Mouse (Mus musculus) inflammation-experienced regulatory T-cells, adult 6 months (primary cell): ENCODE data around the gene Fzd4. TPM values are rescaled to one million over a fixed set of nuclear protein-coding genes. Genes with fewer than 3 reads are reported as not detected.
A peak's percentile ranks its signal among the peaks of the same experiment; 100 is the strongest.

Experiments used
- ATAC-seq: one replicate; pipeline ENCODE4 v1.8.0; 2017
- polyA plus RNA-seq, 3 experiments: library from polyadenylated mRNA; unstranded; fragments of 100-300 nt; shearing (Covaris generic); gene quantifications; one replicate each; pipeline ENCODE4 v1.2.1; 2017

Gene Fzd4
- polyA plus RNA-seq, 3 experiments from 2014 or later = not detected

DNA sequence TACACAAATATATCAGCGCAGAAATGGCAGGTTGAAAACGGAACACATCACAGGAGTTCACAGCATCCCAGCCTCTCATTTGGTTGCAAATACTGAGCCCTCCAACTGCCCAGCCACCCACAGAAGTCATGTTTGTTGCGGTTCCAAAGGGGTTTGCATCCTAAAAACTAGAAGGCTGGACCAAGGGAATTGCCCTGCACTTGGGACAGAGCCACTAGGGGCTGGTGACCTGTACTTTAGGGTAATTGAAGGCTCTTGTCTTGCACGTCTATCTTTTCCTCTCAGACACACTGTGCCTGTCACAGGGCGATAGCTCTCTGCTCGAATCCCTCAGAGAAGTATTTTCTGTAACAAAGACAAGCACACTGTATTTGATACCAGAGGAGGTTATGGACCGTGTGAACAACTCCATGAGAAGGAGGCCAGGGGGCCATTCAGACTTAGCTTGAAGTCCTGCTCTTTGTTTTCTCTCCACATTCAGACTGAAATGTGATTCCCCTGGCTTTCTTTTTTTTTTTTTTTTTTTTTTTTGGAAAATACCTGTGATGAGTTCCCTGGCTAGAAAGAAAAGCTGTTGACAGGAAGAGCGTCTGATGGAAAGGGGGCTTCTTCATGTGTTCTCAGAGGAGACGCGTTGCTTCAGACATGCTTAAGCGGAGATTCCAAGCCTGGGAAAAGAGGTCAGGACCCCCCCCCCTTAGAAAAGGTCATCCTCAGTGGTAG, 2.9 kb upstream of the Fzd4 start:
- no peak for ATAC-seq

DNA sequence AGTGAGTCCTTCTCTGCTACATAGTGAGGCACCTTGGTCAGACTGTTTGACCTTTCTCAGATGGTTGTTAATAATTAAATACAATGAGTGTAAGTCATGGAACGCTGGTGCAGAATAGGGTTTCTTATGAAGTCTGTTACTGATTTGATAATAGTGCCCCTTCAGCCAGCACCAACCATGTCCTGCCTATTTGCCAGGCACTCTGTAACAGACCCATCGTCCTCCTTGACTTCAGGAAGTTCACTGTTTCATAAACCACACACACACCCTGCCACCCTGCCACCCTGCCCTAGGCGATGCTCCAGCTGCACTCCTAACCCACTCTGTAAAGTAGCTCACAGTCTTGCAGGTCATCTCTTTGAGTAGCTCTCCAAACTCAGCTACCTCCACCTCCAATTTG, 2.2 kb upstream of the Fzd4 start:
- ATAC-seq = no peak

DNA sequence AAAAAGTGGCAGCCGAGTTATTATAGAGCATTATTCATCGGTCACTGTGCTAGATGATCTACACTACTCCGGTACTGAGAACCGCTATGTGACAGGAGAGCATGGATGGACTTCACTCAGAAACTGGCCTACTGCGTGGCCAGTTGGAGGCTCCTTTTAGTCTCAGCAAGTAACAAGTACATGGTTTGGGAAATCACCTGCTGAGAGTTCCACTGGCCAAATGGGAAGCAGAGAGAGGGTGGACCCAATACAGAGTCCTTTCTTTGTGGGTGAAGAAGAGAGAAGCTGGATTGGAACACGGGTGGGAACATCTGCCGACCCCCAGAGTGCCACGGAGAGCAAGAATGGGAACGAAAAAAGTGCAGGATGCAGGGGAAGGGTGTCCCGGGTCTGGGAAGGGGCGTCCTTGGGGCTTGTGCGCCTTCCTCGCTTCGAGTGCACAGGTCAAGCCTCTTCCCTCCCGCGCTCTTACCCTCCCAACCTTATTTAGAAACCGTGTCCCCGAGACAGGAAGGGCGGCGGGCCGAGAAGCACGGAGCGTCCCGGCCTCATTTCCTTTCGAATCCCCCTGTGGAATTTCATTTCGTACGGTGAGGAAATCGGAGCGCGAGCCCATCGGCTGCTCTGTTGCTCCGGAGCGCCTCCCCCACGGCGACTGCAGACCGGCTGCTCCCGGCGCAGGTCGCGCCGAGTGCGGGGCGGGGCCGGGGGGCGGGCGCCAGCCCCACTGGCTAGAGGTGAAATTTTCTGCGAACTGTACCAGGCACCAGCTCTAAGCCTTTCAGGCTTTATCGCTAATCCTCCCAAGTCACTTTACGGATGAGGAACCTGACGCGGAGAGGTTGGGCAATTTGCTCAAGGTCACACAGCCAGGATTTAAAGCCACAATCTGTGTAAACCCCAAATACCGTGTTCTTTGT, 842 bp upstream of the Fzd4 start:
- ATAC-seq = peak; percentile 39

DNA sequence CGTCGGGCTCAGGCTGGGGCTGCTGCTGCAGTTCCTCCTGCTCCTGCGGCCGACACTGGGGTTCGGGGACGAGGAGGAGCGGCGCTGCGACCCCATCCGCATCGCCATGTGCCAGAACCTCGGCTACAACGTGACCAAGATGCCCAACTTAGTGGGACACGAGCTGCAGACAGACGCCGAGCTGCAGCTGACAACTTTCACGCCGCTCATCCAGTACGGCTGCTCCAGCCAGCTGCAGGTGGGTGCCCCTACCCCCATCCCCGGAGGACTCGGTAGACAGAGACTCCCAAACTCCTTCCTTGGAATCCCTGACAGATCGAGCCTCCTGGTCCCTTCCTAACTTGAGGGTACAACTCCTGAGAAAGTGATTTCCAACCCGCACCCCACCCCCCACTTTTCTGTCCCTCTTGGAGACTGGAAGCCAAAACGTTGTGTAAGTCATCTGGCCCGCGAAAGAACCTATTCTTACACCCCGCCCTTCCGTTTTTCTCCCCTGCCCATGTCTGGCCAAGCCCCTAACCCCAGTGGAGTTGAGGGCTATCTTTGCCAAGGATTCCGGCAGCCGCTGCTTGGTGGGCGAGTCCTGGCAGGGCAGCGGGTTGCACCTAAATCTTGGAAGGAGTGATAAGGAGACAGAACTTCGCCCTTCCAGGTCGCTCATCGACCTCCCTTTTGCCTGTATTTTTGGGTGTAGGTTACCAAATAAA, 732 bp downstream of the Fzd4 start:
- ATAC-seq = peak; percentile 19

DNA sequence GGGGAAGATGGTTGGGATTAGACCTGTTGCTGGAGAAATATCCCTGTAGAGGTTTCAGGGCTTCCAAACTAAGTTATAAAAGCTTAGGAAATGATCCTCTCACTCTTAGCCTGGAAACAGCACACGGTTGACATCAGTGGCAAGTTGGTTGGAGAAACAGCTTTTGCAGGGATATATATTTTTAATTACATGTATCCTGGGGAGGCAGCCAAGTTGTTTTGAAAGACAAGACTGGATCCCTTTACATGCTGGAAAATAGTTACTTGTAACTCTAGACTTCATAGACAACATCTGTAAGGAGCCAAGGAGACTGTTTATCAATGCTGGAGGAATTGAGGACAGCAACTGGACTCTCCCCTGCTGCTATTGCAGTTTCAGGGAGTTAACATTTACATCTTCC, 1.9 kb downstream of the Fzd4 start:
- no peak for ATAC-seq

DNA sequence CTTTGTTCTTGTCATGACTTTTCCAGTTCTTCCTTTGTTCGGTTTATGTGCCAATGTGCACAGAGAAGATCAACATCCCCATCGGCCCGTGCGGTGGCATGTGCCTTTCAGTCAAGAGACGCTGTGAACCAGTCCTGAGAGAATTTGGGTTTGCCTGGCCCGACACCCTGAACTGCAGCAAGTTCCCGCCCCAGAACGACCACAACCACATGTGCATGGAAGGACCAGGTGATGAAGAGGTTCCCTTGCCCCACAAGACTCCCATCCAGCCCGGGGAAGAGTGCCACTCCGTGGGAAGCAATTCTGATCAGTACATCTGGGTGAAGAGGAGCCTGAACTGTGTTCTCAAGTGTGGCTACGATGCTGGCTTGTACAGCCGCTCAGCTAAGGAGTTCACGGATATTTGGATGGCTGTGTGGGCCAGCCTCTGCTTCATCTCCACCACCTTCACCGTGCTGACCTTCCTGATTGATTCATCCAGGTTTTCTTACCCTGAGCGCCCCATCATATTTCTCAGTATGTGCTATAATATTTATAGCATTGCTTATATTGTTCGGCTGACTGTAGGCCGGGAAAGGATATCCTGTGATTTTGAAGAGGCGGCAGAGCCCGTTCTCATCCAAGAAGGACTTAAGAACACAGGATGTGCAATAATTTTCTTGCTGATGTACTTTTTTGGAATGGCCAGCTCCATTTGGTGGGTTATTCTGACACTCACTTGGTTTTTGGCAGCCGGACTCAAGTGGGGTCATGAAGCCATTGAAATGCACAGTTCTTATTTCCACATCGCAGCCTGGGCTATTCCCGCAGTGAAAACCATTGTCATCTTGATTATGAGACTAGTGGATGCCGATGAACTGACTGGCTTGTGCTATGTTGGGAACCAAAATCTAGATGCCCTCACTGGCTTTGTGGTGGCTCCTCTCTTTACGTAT, 3.1 kb downstream of the Fzd4 start:
- ATAC-seq = no peak

DNA sequence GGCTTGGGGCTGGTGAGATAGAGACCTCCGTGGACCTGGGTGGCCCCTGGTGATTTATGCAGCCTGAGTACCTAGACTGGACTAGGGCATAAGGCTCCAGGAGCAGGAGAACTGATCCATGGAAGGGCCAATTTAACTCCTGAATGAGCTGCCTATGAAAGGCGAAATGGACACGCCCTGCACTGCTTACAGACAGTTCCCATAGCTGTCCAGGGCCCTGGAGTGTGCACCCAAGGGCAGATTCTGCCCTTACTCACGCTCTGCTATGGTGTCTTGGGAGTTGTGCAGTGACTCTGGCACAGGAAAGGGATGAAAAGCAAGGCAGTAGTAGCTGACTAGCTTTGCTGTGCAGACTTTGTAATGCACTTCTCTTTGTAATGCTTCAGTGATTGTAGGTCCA, 6.1 kb downstream of the Fzd4 start:
- ATAC-seq = no peak

DNA sequence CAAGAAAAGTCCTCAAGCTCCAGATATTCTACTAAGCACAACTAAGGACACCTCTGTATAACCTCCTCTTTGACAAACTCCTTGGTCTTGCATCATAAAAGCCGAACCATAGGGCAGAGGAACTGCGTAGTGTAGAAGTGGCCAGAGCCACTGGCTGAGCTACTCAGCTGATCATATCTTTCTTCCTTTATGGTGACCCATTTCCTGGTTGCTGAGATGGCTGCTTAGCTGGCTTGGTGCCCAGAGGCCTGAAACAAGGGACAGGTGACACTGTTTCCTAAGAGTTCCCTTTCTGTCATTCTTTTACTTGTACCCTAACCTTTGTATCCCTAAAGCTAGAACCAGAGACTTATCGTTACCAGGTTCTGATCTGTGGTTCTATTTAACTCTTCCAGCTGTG, 7.2 kb downstream of the Fzd4 start:
- ATAC-seq = no peak

DNA sequence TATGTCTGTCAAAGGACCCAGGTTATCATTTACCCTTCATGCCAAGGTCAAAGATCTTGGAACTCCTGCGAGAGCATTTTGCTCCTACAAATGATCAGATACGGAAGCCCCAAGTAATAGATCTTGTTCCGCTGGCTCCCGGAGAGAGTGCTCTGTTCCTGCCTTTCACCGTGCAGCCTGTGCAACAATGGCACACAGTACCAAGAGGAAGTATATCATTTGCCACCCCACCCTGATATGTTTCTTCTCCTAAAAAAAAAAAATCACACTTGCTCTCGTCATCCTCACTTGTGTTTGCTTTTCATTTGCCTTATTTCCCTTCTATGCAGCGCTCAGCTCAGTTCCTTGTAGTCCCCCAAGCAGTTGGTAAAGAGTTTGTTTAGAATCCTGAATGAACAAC, 7.9 kb downstream of the Fzd4 start:
- ATAC-seq = no peak

DNA sequence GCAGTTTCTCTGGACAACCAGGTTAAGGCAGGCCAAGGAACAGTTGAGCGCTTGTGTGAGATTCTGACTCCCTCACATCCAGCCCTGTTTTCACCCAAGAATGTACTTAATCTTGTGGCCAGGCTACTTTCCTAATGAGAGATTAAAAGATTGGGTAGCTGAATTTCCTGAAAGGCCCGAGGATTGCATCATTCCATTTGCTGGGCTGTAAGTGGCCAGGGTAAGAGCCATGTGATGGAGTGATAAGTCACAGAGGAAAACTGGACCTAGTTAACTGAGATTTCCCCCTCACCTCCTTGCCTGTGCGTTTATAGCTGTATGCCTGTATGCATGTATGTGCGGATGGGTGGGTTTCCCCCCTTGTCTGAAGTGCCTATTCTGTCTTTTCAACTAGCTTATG, 11.9 kb downstream of the Fzd4 start:
- ATAC-seq = no peak

DNA sequence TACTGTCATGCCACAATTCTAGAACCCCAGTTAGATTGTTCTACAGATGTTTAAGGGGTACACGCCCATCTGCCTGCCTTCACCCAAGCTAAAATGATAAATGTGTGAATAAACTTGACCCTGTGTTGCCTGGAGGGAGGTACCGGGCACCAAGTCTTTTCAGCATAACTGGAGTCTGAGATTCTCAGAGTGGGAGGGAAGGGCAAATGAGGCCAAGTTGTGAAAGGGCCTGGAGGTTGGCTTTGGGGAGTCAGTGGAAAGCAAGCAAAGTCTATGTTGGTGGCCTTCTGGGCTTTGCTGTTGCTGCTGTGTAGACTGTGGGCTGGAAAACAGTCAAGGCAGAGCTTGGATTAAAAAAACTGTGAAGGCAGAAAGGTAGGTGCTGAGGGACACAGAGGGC, 13.6 kb downstream of the Fzd4 start:
- no peak for ATAC-seq

DNA sequence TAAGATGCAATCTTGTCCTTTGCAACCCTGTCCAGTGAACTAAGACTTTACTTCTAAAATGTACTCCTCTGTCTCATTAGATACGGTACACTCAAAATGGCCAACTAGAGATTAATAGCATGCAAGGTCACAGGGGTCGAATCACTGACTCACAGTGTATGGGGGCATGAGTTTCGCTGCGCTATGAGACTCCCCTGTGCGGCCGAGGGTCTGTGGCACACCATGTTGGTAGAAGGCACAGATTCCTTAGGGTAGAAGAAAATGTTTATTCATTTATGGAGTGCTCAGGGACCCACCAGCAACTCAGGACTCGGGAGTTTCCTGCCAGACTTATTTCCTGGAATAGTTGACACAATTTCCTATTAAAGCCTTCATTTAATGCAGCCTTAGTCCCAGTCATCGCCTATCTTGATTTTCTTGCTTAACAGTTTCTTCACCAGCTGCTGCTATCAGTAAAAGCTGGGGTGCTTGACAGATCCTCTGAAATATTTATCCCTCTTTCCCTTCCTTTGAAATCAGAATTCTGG, 14.0 kb downstream of the Fzd4 start:
- no peak for ATAC-seq

DNA sequence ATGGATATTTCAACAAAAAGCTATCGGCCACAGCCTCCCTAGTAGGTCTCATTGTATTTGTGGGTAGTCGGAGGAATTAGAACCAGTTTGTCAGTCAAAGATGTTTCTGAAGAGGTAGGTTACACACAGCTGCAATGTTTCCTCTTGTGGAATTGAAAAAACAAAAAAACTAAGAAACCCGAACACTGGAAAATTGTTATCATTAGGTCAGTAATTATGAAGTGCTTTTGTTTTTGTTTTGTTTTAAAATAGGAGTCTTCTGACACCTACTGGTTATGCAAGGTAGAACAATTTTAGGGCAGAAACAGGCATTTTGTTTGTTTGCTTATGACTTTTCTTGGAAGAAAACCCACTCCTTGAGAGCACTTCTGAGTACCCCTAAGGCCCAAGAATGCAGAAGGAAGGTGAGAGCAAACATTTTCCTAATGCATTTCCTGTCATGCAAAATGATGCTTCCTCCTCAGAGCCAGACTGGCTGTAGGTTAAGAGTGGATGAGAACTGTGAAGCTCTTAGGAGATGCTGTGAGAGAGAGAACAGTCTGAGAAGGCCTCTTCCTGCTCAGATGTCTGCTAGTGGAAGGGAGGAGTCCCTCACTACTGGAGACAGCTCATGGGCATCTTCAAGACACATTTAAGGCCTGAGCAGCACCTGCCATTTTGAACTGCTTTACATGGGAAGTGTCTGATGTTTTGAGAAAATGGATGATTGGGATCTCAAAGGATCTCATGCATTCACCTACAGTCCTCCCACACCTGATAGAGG, 14.9 kb downstream of the Fzd4 start:
- ATAC-seq = peak; percentile 58

DNA sequence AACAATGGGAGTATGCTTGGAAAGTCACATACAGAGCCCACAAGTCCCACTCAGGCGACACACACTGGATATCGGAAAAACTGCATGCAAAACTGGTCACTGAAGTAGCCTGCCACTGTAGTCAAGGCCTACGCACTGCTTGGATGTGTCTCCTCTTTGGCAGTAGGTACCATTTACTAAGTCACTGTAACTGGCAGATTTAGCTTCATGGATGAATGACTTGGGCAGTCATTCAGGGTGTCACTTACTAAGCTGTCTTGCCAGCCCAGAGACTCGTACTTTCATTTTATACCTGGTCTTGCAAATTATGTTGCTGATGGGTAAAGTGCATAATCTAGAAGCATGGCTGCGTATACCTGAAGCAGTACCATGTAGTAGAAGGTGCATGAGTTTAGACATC, 17.1 kb downstream of the Fzd4 start:
- no peak for ATAC-seq

DNA sequence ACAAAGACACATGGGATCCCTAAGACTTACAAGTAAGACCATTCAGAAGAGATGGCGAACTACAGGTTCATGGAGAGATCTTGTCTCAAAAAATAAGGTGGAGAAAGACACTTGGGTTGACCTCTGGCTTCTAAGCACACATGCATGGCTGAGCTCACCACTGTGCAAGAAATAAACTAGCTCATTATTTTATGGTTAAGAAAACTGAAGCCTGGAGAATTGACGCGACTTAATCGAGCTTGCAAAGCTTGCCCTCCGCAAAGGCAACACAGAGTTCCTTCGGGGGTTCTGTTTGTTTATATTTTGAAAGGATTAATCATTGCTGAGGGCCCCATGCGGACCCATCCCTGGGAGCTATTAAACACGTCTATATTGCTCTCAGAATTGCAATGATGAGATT, 18.5 kb downstream of the Fzd4 start:
- no peak for ATAC-seq

DNA sequence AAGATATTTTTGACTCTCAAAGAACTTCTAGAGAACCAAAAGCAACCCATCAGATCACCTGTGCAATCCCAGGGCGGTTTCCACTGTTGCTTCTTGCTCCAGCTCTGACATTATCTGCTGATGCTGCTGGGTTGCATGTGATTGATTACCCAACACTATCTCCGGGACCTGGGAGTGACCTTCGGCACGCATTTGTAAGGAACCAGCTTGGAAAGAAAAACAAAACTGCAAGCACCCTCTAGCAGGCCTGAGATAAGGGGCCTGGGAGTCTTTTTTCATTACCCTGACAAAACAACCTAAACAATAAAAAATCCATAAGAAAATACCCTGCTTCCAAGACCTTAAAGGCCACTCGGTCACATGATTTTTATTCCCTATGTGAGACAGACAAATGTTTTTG, 19.0 kb downstream of the Fzd4 start:
- ATAC-seq = no peak

DNA sequence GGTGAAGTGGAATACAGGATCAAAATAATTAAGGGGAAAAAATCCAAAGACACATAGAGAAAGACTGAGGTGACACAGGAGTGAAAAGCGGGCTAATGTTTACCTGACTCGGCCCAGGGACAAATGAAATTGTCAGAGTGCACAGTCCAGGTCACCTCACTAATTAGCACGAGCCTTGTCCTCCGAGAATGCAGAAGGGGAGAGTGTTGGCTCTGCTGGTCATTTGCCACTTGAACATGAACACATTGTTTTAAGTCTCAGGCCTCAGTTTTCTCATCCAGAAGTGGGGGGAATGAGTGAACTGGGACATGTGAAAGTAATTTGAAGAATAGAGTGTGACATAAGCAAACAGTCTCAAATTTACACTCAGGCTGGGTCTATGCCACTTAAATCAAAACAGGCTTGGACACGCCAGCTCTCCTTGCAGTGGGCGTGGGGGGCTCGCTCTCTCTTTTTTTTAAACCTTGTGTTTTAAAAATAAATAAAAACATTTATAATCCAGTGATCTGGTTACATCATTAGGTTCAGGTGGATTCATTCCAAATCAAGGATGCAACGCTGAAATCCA, 19.6 kb downstream of the Fzd4 start:
- ATAC-seq = no peak

DNA sequence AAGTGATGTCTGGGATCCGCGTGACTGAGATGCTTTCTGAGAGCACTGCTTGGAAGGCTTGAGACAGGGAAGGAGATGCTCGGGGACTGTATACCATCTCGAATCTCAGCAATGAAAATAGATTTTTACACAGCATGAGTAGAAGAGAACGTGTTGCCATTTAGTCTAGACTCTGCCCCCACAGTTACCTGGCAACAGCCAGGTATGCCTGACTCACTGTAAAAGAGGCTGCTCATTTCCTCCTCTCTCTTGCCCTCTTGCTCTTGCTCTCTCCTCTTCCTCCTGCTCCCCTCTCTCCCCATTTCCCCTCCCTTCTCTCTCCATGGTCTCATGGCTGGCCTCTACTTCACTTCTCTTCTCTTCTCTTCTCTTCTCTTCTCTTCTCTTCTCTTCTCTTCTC, 20.5 kb downstream of the Fzd4 start:
- ATAC-seq = no peak

DNA sequence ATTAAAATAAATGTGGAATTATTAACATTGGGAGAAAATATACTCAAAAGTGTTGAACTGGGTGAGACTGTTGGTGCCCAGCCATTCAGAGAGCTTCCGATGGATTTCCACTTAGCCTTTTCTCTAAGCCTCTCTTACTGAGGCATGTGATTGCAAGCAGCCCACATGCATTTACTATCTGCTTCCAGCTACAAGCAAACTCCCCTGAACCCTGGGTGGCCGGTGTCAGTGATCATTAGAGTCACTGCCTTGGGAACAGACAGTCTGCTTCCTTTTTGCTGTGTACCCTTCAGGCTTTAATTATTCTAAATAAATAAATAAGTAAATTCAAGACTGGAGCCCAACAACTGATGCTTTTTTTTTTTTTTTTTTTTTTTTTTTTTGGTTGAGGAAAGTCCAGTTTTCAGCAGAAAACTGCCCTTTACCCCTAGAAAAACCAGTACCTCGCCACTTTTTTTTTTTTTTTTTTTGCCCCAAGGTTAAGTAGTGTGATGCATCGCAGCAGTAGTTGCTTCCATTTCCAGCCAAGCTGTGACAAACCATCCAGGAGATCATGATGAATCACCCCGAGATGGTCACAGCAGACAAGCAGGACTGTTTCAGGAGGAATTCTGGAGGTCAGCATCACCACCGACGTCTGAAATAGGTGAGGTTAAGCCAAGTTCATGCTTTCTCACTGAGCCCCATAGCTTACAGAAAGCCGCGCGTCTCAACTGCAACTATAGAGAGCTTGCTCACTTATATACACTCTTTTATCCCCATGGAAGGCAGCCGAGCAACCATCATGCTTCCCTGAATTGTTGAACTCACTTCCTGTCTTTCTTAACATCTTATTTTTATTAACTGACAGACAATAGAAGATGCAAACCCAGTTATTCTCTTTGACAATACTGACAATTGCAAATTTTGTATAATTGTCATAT, 21.9 kb downstream of the Fzd4 start:
- ATAC-seq = no peak

DNA sequence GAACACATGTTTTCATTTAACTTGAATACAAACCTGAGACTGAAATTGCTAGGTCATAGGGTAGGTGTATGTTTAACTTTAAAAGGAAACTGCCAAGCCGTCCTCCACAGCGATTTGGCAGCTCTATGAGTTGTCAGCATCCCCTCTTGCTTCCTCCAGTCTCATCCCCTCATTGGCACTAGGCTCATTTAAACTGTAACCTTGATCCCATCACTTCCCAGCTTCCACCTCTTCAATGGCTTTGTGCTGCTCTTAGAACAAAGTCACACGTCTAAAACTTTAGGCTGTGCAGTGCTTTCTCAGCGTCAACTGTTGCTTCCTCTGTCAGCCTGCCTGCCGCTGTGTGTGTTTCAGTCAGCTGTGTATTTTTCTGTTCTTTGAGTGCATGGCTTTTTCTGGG, 22.9 kb downstream of the Fzd4 start:
- ATAC-seq = no peak
